Mouse (Mus musculus) intestine, embryonic 14.5 days (tissue): ENCODE measurements around the gene Arl10. TPM values are rescaled to one million over a fixed set of nuclear protein-coding genes. Genes with fewer than 3 reads are reported as not detected.
A peak's percentile ranks its signal among the peaks of the same experiment; 100 is the strongest.

Source experiments
- ATAC-seq: fragments of 200-750 bp; cut with Nextera tagmentation; replicated peaks from 2 replicates; pipeline ENCODE4 v1.8.0; 2017; ENCODE audit warnings: low read depth, moderate number of reproducible peaks, moderate TSS enrichment, moderate library complexity; ENCODE audit not compliant: low FRiP score, low TSS enrichment
- DNase-seq: peaks from one replicate; pipeline ENCODE4 v3.0.0-alpha.2; 2018; ENCODE audit warnings: low spot score
- H3K27ac ChIP-seq: fragments of 300-500 bp; sonication (generic); 2 replicates; pipeline ENCODE4 v1.5.1; 2014; ENCODE audit warnings: low read depth, mild to moderate bottlenecking, control low read depth
- H3K27me3 ChIP-seq: fragments of 300-500 bp; sonication (generic); replicated peaks from 2 replicates; pipeline ENCODE4 v1.6.1; 2014; ENCODE audit warnings: low read length, control low read depth; ENCODE audit not compliant: control insufficient read depth, insufficient read depth
- H3K36me3 ChIP-seq: fragments of 300-500 bp; sonication (generic); 2 replicates; pipeline ENCODE4 v1.6.1; 2014; ENCODE audit warnings: low read length, control low read depth; ENCODE audit not compliant: control insufficient read depth, insufficient read depth
- H3K4me1 ChIP-seq: fragments of 300-500 bp; sonication (generic); replicated peaks from 2 replicates; pipeline ENCODE4 v1.6.1; 2014; ENCODE audit warnings: low read length, control low read depth, mixed read lengths; ENCODE audit not compliant: control insufficient read depth, insufficient read depth
- H3K4me2 ChIP-seq: fragments of 300-500 bp; sonication (generic); 2 replicates; pipeline ENCODE4 v1.6.1; 2014; ENCODE audit warnings: low read length
- H3K4me3 ChIP-seq: fragments of 300-500 bp; sonication (generic); 2 replicates; pipeline ENCODE4 v1.5.1; 2014; ENCODE audit warnings: low read depth, low read length, control low read depth, mixed read lengths
- H3K9ac ChIP-seq: fragments of 300-500 bp; sonication (generic); 2 replicates; pipeline ENCODE4 v1.6.1; 2014; ENCODE audit warnings: mild to moderate bottlenecking, low read length
- H3K9me3 ChIP-seq: fragments of 300-500 bp; sonication (generic); 2 replicates; pipeline ENCODE4 v1.6.1; 2016; ENCODE audit warnings: low read length, control low read depth; ENCODE audit not compliant: control insufficient read depth
- WGBS: fragments of 180-500 bp; shearing (Covaris S2); extraction: QIAGEN DNeasy Blood & Tissue Kit; methylation state at CpG from one replicate; pipeline ENCODE4 v1.1.7; 2014; 5-methylcytosine and 5-hydroxymethylcytosine counted together
- polyA plus RNA-seq: library from polyadenylated mRNA; unstranded; fragments of >200 nt; fragmentation: Nextera tagmentation; extraction: Ambion mirVana; gene quantifications from 2 replicates; pipeline ENCODE4 v1.2.1, GENCODE M21; 2014

Arl10 gene
- polyA plus RNA-seq, 1 experiment from 2014 or later, result 26.4 TPM

GRCm38 (mm10) chr13:54572621-54573020 is 2.2 kb upstream of the Arl10 start:
- Histone ChIP-seq H3K4me1 (peaks cover 6% of the 10 kb centered on the region), H3K9me3 (no peaks in the 10 kb centered on the region), H3K27me3 (no peaks in the 10 kb centered on the region), H3K4me2 (no peak overlapping the region), H3K27ac (no peak overlapping the region), H3K36me3 (peaks cover 14% of the 10 kb centered on the region), H3K4me3 (no peak overlapping the region), H3K9ac (no peak overlapping the region)
- DNase-seq (no peak), ATAC-seq (no peak)
- WGBS, result 83% methylated on average over 4 of the region's 4 CpGs

- peak; percentile 25; the same call in 1 of the 2 replicates for ATAC-seq
- peaks cover 41% of the 10 kb centered on the region for H3K36me3 ChIP-seq
- no peak overlapping the region; the same call in 1 of the 2 replicates for H3K27ac ChIP-seq
- H3K27me3 ChIP-seq, result no peaks in the 10 kb centered on the region
- peak; percentile 62 for DNase-seq
- peak overlapping the region; percentile 85 for H3K9ac ChIP-seq
- H3K4me2 ChIP-seq, result peak overlapping the region; percentile 95
- no peaks in the 10 kb centered on the region for H3K9me3 ChIP-seq
- peak overlapping the region; percentile 96 for H3K4me3 ChIP-seq
- WGBS, result 3% methylated on average over 19 of the region's 19 CpGs
- H3K4me1 ChIP-seq, result peaks cover 6% of the 10 kb centered on the region
Measured at GRCm38 (mm10) chr13:54575489-54575888, 674 bp downstream of the Arl10 start.

GRCm38 (mm10) chr13:54577652-54578507 is 3.1 kb downstream of the Arl10 start:
- Histone ChIP-seq H3K27ac (no peak overlapping the region), H3K27me3 (no peaks in the 10 kb centered on the region), H3K4me3 (no peak overlapping the region), H3K36me3 (peaks cover 63% of the 10 kb centered on the region), H3K4me2 (no peak overlapping the region), H3K9me3 (no peaks in the 10 kb centered on the region), H3K9ac (no peak overlapping the region), H3K4me1 (peaks cover 6% of the 10 kb centered on the region)
- no peak for ATAC-seq
- no peak for DNase-seq
- WGBS, result 83% methylated on average over 21 of the region's 21 CpGs

GRCm38 (mm10) chr13:54581385-54581784 is 6.6 kb downstream of the Arl10 start:
- no peak overlapping the region for H3K27ac ChIP-seq
- no peaks in the 10 kb centered on the region for H3K9me3 ChIP-seq
- ATAC-seq (no peak), DNase-seq (no peak)
- H3K9ac ChIP-seq, result no peak overlapping the region
- H3K36me3 ChIP-seq, result peaks cover 95% of the 10 kb centered on the region
- H3K4me1 ChIP-seq, result no peaks in the 10 kb centered on the region
- no peaks in the 10 kb centered on the region for H3K27me3 ChIP-seq
- H3K4me2 ChIP-seq, result no peak overlapping the region
- H3K4me3 ChIP-seq, result no peak overlapping the region
- WGBS, result 70% methylated on average over 2 of the region's 2 CpGs

- ATAC-seq (no peak), DNase-seq (no peak)
- H3K36me3 ChIP-seq, result peaks cover 89% of the 10 kb centered on the region
- no peak overlapping the region for H3K27ac ChIP-seq
- no peaks in the 10 kb centered on the region for H3K27me3 ChIP-seq
- H3K4me2 ChIP-seq, result no peak overlapping the region
- no peaks in the 10 kb centered on the region for H3K4me1 ChIP-seq
- WGBS, result 73% methylated on average over 10 of the region's 10 CpGs
- no peak overlapping the region for H3K4me3 ChIP-seq
- H3K9ac ChIP-seq, result no peak overlapping the region
- H3K9me3 ChIP-seq, result no peaks in the 10 kb centered on the region
Measured at GRCm38 (mm10) chr13:54582126-54582525, 7.3 kb downstream of the Arl10 start.

GRCm38 (mm10) chr13:54582860-54583259 is 8.0 kb downstream of the Arl10 start:
- Histone ChIP-seq H3K36me3 (peaks cover 88% of the 10 kb centered on the region), H3K9me3 (no peaks in the 10 kb centered on the region), H3K27me3 (no peaks in the 10 kb centered on the region), H3K27ac (no peak overlapping the region), H3K4me1 (no peaks in the 10 kb centered on the region), H3K4me2 (no peak overlapping the region), H3K4me3 (no peak overlapping the region), H3K9ac (no peak overlapping the region)
- DNase-seq (no peak), ATAC-seq (no peak)
- WGBS, result 88% methylated on average over 5 of the region's 5 CpGs

GRCm38 (mm10) chr13:54585831-54586230 is 11.0 kb downstream of the Arl10 start:
- no peak for DNase-seq
- no peak overlapping the region for H3K27ac ChIP-seq
- H3K9ac ChIP-seq, result no peak overlapping the region
- no peaks in the 10 kb centered on the region for H3K9me3 ChIP-seq
- peaks cover 71% of the 10 kb centered on the region for H3K36me3 ChIP-seq
- no peaks in the 10 kb centered on the region for H3K27me3 ChIP-seq
- 92% methylated on average over 11 of the region's 11 CpGs for WGBS
- H3K4me2 ChIP-seq, result no peak overlapping the region
- ATAC-seq, result no peak
- peaks cover 8% of the 10 kb centered on the region; the same call in 1 of the 2 replicates for H3K4me1 ChIP-seq
- no peak overlapping the region for H3K4me3 ChIP-seq

GRCm38 (mm10) chr13:54589414-54589995 is 14.7 kb downstream of the Arl10 start:
- H3K4me3 ChIP-seq, result peak overlapping the region; percentile 87
- ATAC-seq, result peak; percentile 10
- H3K4me2 ChIP-seq, result peak overlapping the region; percentile 72
- H3K9ac ChIP-seq, result peak overlapping the region; percentile 84
- 1% methylated on average over 24 of the region's 24 CpGs for WGBS
- H3K4me1 ChIP-seq, result peaks cover 13% of the 10 kb centered on the region; the same call in 1 of the 2 replicates
- no peaks in the 10 kb centered on the region for H3K9me3 ChIP-seq
- DNase-seq, result no peak
- peaks cover 51% of the 10 kb centered on the region for H3K36me3 ChIP-seq
- no peak overlapping the region for H3K27ac ChIP-seq
- H3K27me3 ChIP-seq, result no peaks in the 10 kb centered on the region
